Mouse (Mus musculus) ES-E14 (cell line): ENCODE results near the gene Hsp90ab1. TPM values are rescaled to one million over a fixed set of nuclear protein-coding genes. Genes with fewer than 3 reads are reported as not detected.
A peak's percentile ranks its signal among the peaks of the same experiment; 100 is the strongest.

ENCODE experiments used
- DNase-seq: peaks from one replicate; pipeline ENCODE4 v3.0.0-alpha.2; 2013; ENCODE audit warnings: low read depth, low spot score
- H3K27ac ChIP-seq: 2 replicates; pipeline ENCODE4 v1.5.1; 2012; ENCODE audit warnings: low read depth, mild to moderate bottlenecking, low read length, moderate library complexity, mixed read lengths; ENCODE audit not compliant: poor library complexity, insufficient read depth, severe bottlenecking
- H3K36me3 ChIP-seq: 2 replicates; pipeline ENCODE4 v1.6.1; 2012; ENCODE audit warnings: mild to moderate bottlenecking, low read length, moderate library complexity, mixed read lengths; ENCODE audit not compliant: control insufficient read depth, poor library complexity, insufficient read depth, severe bottlenecking
- H3K4me1 ChIP-seq, 2 experiments: fragments of 150-350 bp in 1 of 2; sonication (generic) in 1 of 2; 2 replicates each; pipeline ENCODE4 v1.6.1; 2012; ENCODE audit warnings: low read length in 2 of 2, mild to moderate bottlenecking in 1 of 2, mixed read lengths in 1 of 2; ENCODE audit not compliant: control insufficient read depth in 2 of 2, insufficient read depth in 2 of 2, poor library complexity in 1 of 2
- H3K4me3 ChIP-seq, 2 experiments: fragments of 150-350 bp in 1 of 2; sonication (generic) in 1 of 2; 2 replicates each; pipeline ENCODE4 v1.5.1; 2012; ENCODE audit warnings: low read length in 2 of 2, low read depth in 1 of 2, mild to moderate bottlenecking in 1 of 2, mixed read lengths in 1 of 2; ENCODE audit not compliant: insufficient read depth in 1 of 2, poor library complexity in 1 of 2, severe bottlenecking in 1 of 2
- H3K9ac ChIP-seq: 2 replicates; pipeline ENCODE4 v1.6.1; 2012; ENCODE audit warnings: low read depth, mild to moderate bottlenecking, low read length, mixed read lengths; ENCODE audit not compliant: poor library complexity, insufficient read depth, severe bottlenecking
- H3K9me3 ChIP-seq: fragments of 150-350 bp; sonication (generic); 2 replicates; pipeline ENCODE4 v1.6.1; 2012; ENCODE audit warnings: low read depth, mild to moderate bottlenecking, low read length; ENCODE audit not compliant: control insufficient read depth, insufficient read depth
- CHD2 ChIP-seq: IDR thresholded peaks from 2 replicates; pipeline ENCODE4 v1.6.1; 2014; ENCODE audit warnings: mild to moderate bottlenecking, low read depth, low read length, inconsistent platforms
- HCFC1 ChIP-seq: IDR thresholded peaks from 2 replicates; pipeline ENCODE4 v1.6.1; 2012; ENCODE audit warnings: low read length, inconsistent platforms, borderline replicate concordance; ENCODE audit not compliant: insufficient read depth
- MAFK ChIP-seq: IDR thresholded peaks from 2 replicates; pipeline ENCODE4 v1.6.1; 2014; ENCODE audit warnings: mild to moderate bottlenecking, low read depth, low read length, inconsistent platforms; ENCODE audit not compliant: insufficient read depth
- ZC3H11A ChIP-seq: IDR thresholded peaks from 2 replicates; pipeline ENCODE4 v1.6.1; 2012; ENCODE audit warnings: low read depth, mild to moderate bottlenecking, inconsistent platforms, low read length, borderline replicate concordance
- ZNF384 ChIP-seq: IDR thresholded peaks from 2 replicates; pipeline ENCODE4 v1.6.1; 2012; ENCODE audit warnings: low read depth, low read length, inconsistent platforms
- in situ Hi-C, 2 experiments: fragments of 600-800 bp; cut with MboI; formaldehyde crosslinking; loops; one replicate each; pipeline ENCODE4 v1.15.1; 2025; ENCODE audit warnings: low sequenced_read_pairs in 2 of 2, inconsistent platforms in 1 of 2; ENCODE audit not compliant: unreplicated experiment in 2 of 2
- total RNA-seq: library from RNA; depleted of rRNA; stranded (reverse); fragments of 300-350 nt; gene quantifications from 2 replicates; pipeline ENCODE4 v1.2.3, GENCODE M21; 2012

The Hsp90ab1 gene
- total RNA-seq, 1 experiment: 1,660 TPM

DNA sequence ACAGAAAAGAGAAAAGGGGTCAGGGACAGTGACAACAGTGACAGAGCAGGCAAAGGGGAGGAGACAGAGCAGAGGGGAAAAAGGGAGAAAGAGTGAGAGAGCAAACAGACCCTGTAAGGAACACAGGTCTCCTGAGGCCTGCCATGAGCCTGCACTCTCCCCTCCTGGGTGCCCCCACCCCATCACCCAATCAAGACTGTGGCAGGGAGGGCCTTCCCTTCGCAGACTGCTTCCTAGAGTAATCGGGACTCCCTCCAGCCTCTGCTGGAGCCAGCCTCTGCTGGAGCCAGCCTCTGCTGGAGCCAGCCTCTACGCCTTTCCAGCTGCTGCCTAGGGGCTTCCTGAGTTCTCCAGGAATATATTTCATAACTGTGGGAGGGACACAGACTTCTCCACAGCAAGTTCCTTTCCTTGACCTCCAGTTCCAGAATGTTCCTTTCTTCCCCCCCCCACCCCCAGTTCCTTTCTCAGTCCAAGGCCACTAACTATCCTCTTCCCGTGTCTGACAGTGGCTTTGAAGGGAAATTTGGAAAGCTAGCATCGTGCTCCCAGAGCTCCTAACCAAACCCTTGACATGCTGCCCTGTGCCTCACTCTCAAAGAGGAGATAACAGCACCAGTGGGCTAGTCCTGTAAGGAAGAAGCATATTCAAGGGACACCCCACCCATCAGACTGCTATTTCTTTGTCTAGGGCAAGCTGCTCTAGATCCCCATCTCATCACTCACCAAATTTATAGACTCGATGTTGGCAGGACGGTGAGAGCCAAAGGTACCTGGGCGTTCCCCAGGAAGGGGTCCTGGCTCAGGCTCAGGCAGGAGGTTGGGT lies 19.7 kb upstream of the Hsp90ab1 start:
- H3K4me3 ChIP-seq: peak overlapping the region; percentile 85 to 87
- no peak for DNase-seq

DNA sequence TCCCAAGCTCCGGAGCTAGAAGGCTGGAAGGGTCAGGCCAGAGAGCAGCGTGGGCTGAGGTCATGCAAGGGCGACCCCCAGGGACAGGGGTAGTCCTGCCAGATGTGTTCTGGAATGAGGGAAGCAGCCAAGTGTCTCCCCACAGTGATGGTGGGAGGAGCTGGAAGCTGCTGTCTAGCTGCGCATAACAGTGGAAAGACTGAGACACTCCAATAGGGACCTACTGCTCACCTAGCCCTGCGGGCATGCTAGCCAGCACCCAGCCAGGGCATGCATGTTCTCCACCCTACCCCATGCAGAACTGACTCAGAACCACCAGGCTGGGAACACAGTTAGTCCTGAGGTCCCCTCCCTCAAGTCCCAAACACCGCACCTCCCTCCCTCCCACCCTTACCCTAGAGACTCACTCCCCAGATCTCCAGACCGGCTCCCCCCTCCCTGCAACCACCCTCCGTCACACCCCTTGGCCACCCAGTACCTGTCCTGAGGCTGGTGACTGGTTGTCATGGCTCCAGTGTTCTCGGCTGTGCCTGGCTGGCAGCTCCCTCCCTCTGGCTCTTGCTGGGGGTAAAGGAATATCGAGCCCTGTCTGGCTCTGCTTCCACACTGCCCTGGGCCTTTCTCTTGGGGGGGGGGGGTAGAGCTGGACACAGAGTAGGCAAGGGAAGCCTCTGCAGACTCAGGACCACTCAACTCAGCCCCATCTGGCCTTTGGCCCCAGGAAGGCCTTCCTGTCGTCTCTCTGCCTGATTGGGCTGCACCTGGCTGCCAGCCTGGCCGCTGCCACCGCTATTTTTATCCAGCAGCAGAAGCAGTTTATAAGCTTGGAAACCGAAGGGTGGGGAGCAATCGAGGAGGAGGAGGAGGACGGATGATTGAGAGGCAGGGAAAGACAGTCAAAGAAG lies 18.9 kb upstream of the Hsp90ab1 start:
- Histone ChIP-seq H3K27ac (no peak overlapping the region), H3K4me3 (peak overlapping the region; percentile 28 to 36), H3K36me3 (peaks cover 49% of the 10 kb centered on the region), H3K4me1 (peaks cover 5 to 31% of the 10 kb centered on the region in 2 experiments), H3K9ac (peak overlapping the region; percentile 84; the same call in 1 of the 2 replicates), H3K9me3 (no peaks in the 10 kb centered on the region)
- in situ Hi-C loops: no loop called here
- no peak for TF ChIP-seq CHD2
- no peak for TF ChIP-seq MAFK
- TF ChIP-seq HCFC1: no peak
- no peak for TF ChIP-seq ZC3H11A
- no peak for TF ChIP-seq ZNF384
- no peak for DNase-seq

More for the DNA sequence above, 19.7 kb upstream of the Hsp90ab1 start:
- TF ChIP-seq CHD2 (no peak), ZNF384 (no peak), HCFC1 (no peak), MAFK (no peak), ZC3H11A (no peak)
- Histone ChIP-seq H3K27ac (no peak overlapping the region), H3K4me1 (peaks cover 5 to 31% of the 10 kb centered on the region in 2 experiments), H3K36me3 (peaks cover 43% of the 10 kb centered on the region), H3K9me3 (no peaks in the 10 kb centered on the region), H3K9ac (peak overlapping the region; percentile 84; the same call in 1 of the 2 replicates)
- in situ Hi-C loops: no loop called here

- TF ChIP-seq CHD2 (no peak), MAFK (no peak), ZNF384 (no peak), ZC3H11A (no peak), HCFC1 (no peak)
- Histone ChIP-seq H3K27ac (no peak overlapping the region), H3K36me3 (peaks cover 64% of the 10 kb centered on the region), H3K4me3 (no peak overlapping the region), H3K9me3 (no peaks in the 10 kb centered on the region), H3K9ac (no peak overlapping the region), H3K4me1 (peaks cover 4 to 33% of the 10 kb centered on the region in 2 experiments)
- in situ Hi-C loops: no loop called here
- DNase-seq: no peak
Measured at GRCm38 (mm10) chr17:45590410-45590809, 17.3 kb upstream of the Hsp90ab1 start.

GRCm38 (mm10) chr17:45589844-45590243 lies 16.8 kb upstream of the Hsp90ab1 start:
- in situ Hi-C loops: loop anchor here in 1 of 2 experiments (5.0 kb wide), 1 partner anchor 37 kb away; no protein-coding TSS in a partner anchor
- TF ChIP-seq MAFK (no peak), ZNF384 (no peak)
- Histone ChIP-seq H3K9me3 (no peaks in the 10 kb centered on the region), H3K4me3 (no peak overlapping the region), H3K27ac (no peak overlapping the region), H3K4me1 (peaks cover 7 to 35% of the 10 kb centered on the region in 2 experiments), H3K9ac (no peak overlapping the region), H3K36me3 (peaks cover 68% of the 10 kb centered on the region)
- no peak for DNase-seq
